Comparison of ENCODE assay signal across 8 mouse cellular contexts in the genomic region with DNA sequence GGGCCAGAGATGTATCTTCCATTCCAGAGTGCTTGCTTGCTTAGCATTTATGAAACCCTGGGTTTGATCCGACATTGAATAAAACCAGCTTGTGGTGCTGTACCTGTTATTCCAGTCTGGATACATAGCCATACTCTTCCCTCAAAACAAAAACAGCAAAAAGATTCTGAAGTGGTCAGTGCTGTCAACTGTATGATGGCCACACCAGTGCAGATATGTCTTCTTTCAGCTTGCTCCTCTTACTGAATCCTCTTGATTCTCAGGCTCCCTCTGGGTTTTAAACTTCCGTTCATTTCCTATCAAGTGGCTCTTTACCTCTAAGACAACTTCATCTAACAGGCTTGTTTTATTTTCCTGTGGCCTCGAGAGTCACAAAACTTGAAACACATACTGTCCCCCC. TPM values are rescaled to one million over a fixed set of nuclear protein-coding genes. Genes with fewer than 3 reads are reported as not detected.
DNase-seq lines count a peak whose midpoint lies in the region; ATAC-seq and TF ChIP-seq lines count a peak whose summit lies in the region.

A gene (minus strand): TSS at position 101 of the 400 bp plus-strand sequence.

- no peak for ATAC-seq in heart, embryonic 15.5 days (replicated peaks; ENCODE audit: insufficient number of reproducible peaks, insufficient read depth, low FRiP score, low read depth)
- ATAC-seq in liver, embryonic 12.5 days, result no peak

- H3K36me3 ChIP-seq in kidney, adult 2 months (ENCODE audit: control insufficient read depth, insufficient read depth, low read length), result no peaks in the 10 kb centered on the region
- H3K36me3 ChIP-seq in heart, embryonic 15.5 days, result no peaks in the 10 kb centered on the region
- H3K36me3 ChIP-seq in liver, embryonic 12.5 days, result no peaks in the 10 kb centered on the region

- WGBS in kidney, adult 2 months, result 81% methylated on average over 3 of the region's 3 CpGs
- 76% methylated on average over 3 of the region's 3 CpGs for WGBS in heart, embryonic 15.5 days
- WGBS in liver, embryonic 12.5 days (ENCODE audit: insufficient replicate concordance), result 69% methylated on average over 3 of the region's 3 CpGs

- H3K4me1 ChIP-seq in kidney, adult 2 months (ENCODE audit: control insufficient read depth, insufficient read depth, low read length), result peaks cover 19% of the 10 kb centered on the region; the same call in 1 of the 2 replicates
- H3K4me1 ChIP-seq in heart, embryonic 15.5 days (replicated peaks), result peaks cover 27% of the 10 kb centered on the region
- peaks cover 32% of the 10 kb centered on the region for H3K4me1 ChIP-seq in liver, embryonic 12.5 days

- no peaks in the 10 kb centered on the region for H3K9me3 ChIP-seq in heart, embryonic 15.5 days (replicated peaks)
- no peaks in the 10 kb centered on the region for H3K9me3 ChIP-seq in liver, embryonic 12.5 days (replicated peaks)

- peak within 1 kb of the TSS; percentile 47; the same call in 1 of the 2 replicates for H3K4me3 ChIP-seq in kidney, adult 2 months (ENCODE audit: insufficient read depth, low read depth, low read length)
- peak within 1 kb of the TSS; percentile 82 for H3K4me3 ChIP-seq in heart, embryonic 15.5 days
- peak within 1 kb of the TSS; percentile 82 for H3K4me3 ChIP-seq in liver, embryonic 12.5 days

- peak within 1 kb of the TSS; percentile 30 for H3K9ac ChIP-seq in heart, embryonic 15.5 days
- H3K9ac ChIP-seq in liver, embryonic 12.5 days, result peak within 1 kb of the TSS; percentile 65

- DNase-seq in kidney, adult 2 months, result no peak
- no peak for DNase-seq in kidney, postnatal 4 days
- no peak for DNase-seq in adrenal gland, postnatal 4 days (ENCODE audit: low spot score in 2 of 2)
- DNase-seq in left cerebral cortex, postnatal 10 days (ENCODE audit: extremely low spot score in 1 of 2, low spot score in 2 of 2), result no peak
- no peak for DNase-seq in urinary bladder, postnatal 4 days (ENCODE audit: low spot score in 2 of 2)
- DNase-seq in kidney, postnatal 25 days, result no peak

- TF ChIP-seq POLR2A in kidney, adult 2 months (IDR thresholded peaks at IDR 0.05; ENCODE audit: low read depth, low read length), result no peak

- H3K27me3 ChIP-seq in kidney, adult 2 months (replicated peaks; ENCODE audit: control insufficient read depth, insufficient read depth, low read length), result no peaks in the 10 kb centered on the region
- H3K27me3 ChIP-seq in heart, embryonic 15.5 days, result no peaks in the 10 kb centered on the region
- H3K27me3 ChIP-seq in liver, embryonic 12.5 days (replicated peaks), result peaks cover 12% of the 10 kb centered on the region

- intact Hi-C loops in left cerebral cortex, postnatal 10 days (cut with DNase I), result no loop called here

- no peak for TF ChIP-seq CTCF in kidney, adult 2 months (conservative IDR thresholded peaks at IDR 0.05; ENCODE audit: insufficient read depth, insufficient read length, low read depth, low read length)

- peak within 1 kb of the TSS; percentile 92 for H3K27ac ChIP-seq in kidney, adult 2 months (ENCODE audit: insufficient read depth, low read depth, low read length)
- H3K27ac ChIP-seq in heart, embryonic 15.5 days, result peak within 1 kb of the TSS; percentile 93
- H3K27ac ChIP-seq in liver, embryonic 12.5 days, result peak within 1 kb of the TSS; percentile 87

- H3K4me2 ChIP-seq in heart, embryonic 15.5 days, result peak within 1 kb of the TSS; percentile 86
- H3K4me2 ChIP-seq in liver, embryonic 12.5 days, result peak within 1 kb of the TSS; percentile 94

RNA-seq across cellular contexts. Expression of the gene that starts here (rescaled TPM):
- polyA plus RNA-seq in kidney, adult 2 months (2012; rRNA removed), result 26.4 and 27.3 TPM in 2 replicates
- 10 to 100 TPM; 12.4 to 15.0 TPM for total RNA-seq in adrenal gland, postnatal 4 days (2021)
- 14.4 and 17.5 TPM in 2 replicates for polyA plus RNA-seq in heart, embryonic 15.5 days (2015; fragmentation: Nextera tagmentation; extraction: Ambion mirVana)
- 8.1 and 8.2 TPM in 2 replicates for polyA plus RNA-seq in liver, embryonic 12.5 days (2016; fragmentation: Nextera tagmentation; extraction: Ambion mirVana)
- total RNA-seq in left cerebral cortex, postnatal 10 days (2021), result 1 to 10 TPM; 7.8 to 8.2 TPM
